Mouse (Mus musculus) layer of hippocampus, postnatal 36 days (tissue): ENCODE results near the gene Rtl3. TPM values are rescaled to one million over a fixed set of nuclear protein-coding genes. Genes with fewer than 3 reads are reported as not detected.

ENCODE experiments used
- DNase-seq, 2 experiments: peaks; one replicate each; pipeline ENCODE4 v3.0.0; 2022
- total RNA-seq, 2 experiments: library from RNA; stranded (reverse); gene quantifications; 2 replicates each; pipeline ENCODE4 v1.2.3; 2021

Gene Rtl3
- total RNA-seq, result 1 to 10 TPM; 3.2 to 3.9 TPM

- peak in 1 of 2 experiments; percentile 40 for DNase-seq
These were observed at the start of gene Rtl3 for GRCm38 (mm10) chrX:106840409-106840808. Rtl3 (minus strand) TSS chrX:106840644.

- DNase-seq, result no peak
These were observed 31.9 kb upstream of the Rtl3 start for GRCm38 (mm10) chrX:106872315-106872714.

- no peak for DNase-seq
These were observed 31.4 kb upstream of the Rtl3 start for GRCm38 (mm10) chrX:106871894-106872293.

GRCm38 (mm10) chrX:106871426-106871825, 31.0 kb upstream of the Rtl3 start:
- no peak for DNase-seq

GRCm38 (mm10) chrX:106853523-106854300, 13.3 kb upstream of the Rtl3 start:
- DNase-seq, result no peak

GRCm38 (mm10) chrX:106839591-106839990, 853 bp downstream of the Rtl3 start:
- DNase-seq, result no peak

- no peak for DNase-seq
These were observed 9.9 kb downstream of the Rtl3 start for GRCm38 (mm10) chrX:106830494-106830893.

- no peak for DNase-seq
These were observed 30.8 kb downstream of the Rtl3 start for GRCm38 (mm10) chrX:106809560-106810226.

GRCm38 (mm10) chrX:106804387-106804786, 36.1 kb downstream of the Rtl3 start:
- no peak for DNase-seq

- DNase-seq, result no peak
These were observed 45.8 kb downstream of the Rtl3 start for GRCm38 (mm10) chrX:106794686-106795085.

Other genes starting within 250 kb of the Rtl3 start
- 1 to 10 TPM in 1 of 2 experiments, under 1 TPM in 1; 0.65 to 1.4 TPM for gene Cysltr1, start 237.0 kb downstream of the Rtl3 start, total RNA-seq
- 1 to 10 TPM; 1.9 to 2.6 TPM for gene Lpar4, start 80.0 kb upstream of the Rtl3 start, total RNA-seq
- gene P2ry10, start 247.8 kb upstream of the Rtl3 start, total RNA-seq, result not detected